Mouse (Mus musculus): ENCODE results near the gene Plvap.

The Plvap gene

DNA sequence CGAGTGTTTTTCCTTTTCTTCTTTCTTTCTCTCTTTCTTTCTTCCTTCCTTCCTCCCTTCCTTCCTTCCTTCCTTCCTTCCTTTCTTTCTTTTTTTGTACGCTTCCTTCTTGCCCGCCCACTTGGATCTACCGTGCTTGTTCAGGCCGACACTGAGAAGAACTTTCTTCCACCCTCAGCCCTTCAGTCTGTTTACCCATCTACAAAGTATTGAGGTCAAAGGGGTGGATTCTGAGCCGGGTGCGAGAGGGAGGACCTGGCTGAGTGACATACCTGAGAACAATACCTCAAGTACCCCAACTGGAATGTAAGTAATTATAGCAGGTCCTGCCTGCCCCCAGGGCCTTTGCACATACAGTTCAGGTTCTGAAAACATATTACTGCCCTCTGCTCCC lies 25.4 kb downstream of the Plvap start:
- 3% methylated on average over 7 of the region's 7 CpGs for WGBS

DNA sequence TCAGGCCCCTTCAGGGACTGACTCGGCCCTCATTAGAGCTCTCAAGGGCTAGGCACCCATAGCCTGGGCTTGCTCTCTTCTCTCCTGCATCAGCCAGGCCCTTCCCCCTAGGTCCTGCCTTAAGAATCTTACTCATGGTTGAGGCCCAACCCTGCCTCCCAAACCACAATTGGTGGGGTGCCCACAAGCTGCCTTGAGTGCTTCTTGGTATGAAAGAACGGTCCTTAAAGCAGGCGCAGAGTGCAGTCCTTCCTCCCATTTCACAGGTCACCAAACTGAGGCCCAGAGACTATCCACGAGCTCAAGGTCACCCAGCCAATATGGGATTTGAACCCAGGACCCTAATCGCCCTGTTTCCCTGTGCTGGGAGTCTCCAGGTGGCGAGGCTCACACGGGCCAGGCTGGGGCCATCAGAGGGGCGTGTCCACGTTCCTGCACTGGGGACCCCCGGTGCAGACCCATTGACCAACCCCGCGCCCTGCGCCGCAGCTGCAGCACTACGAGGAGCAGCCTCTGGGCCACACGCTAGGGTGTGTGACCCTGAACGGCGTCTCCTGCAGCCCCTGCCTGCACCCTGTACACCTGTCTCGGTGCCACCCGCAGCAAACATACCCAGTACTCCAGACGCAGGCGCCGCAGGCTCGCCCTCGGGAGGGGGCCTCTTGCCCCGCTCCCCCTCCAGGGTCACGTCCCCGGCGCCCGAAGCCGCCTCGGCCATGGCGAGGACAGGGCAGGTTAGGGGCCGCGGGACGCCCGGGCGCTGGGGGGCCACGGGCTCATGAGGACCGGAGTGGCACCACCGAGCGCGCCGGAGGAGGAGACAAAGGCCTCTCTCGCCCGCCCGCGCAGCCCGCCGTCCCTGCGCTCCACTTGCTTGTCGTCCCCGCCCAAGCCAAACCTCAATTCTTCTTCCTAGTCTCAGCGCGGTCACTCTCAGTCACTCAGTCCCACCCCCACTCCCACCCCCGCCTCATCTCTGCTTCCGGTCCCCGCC lies 26.1 kb downstream of the Plvap start, which contains the start of gene Ano8:
Gene Ano8, minus strand, starts transcription at position 822 of the 994 bp plus-strand sequence.
- 4% methylated on average over 58 of the region's 58 CpGs for WGBS

DNA sequence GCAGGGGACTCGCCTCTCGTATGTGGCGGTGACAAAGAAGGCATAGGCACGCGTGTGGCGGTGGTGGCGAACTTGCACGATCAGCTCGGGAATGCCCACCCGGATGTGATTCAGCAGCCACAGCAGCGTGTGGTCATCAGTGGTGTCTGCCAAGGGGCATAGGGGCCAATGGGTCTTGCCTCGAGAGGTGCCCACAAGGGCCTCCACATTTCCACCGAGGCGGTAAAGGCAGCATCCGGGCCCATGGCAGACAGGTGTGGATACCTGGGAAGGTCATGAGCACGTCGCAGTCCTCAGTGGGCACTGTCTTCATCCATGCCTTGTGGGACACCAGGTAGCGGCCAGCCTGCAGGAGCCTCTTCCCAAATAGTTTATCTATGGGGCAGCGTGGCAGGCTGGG lies 26.8 kb downstream of the Plvap start:
- WGBS, result 93% methylated on average over 19 of the region's 19 CpGs

DNA sequence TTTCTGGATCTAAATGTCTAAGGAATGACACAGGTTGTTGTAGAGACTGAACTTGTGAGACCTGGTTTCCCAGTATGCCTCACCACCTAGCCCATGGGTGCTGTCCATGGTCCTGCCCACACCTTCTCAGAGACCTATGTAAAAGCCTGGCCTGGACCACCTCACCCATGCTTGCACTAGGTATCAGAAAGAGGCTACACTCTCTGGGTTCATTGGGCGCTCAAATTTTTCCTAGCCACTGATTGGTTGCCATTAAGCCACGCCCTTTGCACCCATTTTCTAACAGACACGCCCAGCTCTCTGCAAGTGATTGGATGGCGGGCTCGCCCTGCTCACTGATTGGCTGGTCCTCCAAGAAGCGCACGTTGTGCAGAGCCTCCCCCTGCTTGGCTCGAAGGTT lies 27.6 kb downstream of the Plvap start:
- WGBS, result 63% methylated on average over 8 of the region's 8 CpGs

DNA sequence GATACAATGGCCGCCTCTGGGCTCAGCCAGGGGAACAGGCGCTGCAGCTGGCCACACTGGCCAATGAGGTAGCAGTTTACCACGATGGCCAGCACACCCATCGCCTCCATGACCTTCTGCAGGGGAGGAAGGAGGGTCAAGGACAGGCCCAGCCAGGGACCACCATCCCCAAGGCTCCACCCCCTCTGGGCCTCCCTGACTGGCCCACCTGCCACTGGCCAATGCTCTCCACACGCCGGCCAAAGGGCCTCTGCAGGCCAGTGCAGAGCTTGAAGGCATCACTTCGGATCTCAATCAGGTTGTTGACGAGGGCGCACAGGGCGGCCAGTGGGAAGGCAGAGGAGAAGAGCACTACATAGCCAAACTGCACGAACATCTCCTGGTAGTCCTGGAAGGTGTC lies 32.6 kb downstream of the Plvap start:
- WGBS, result 95% methylated on average over 11 of the region's 11 CpGs

DNA sequence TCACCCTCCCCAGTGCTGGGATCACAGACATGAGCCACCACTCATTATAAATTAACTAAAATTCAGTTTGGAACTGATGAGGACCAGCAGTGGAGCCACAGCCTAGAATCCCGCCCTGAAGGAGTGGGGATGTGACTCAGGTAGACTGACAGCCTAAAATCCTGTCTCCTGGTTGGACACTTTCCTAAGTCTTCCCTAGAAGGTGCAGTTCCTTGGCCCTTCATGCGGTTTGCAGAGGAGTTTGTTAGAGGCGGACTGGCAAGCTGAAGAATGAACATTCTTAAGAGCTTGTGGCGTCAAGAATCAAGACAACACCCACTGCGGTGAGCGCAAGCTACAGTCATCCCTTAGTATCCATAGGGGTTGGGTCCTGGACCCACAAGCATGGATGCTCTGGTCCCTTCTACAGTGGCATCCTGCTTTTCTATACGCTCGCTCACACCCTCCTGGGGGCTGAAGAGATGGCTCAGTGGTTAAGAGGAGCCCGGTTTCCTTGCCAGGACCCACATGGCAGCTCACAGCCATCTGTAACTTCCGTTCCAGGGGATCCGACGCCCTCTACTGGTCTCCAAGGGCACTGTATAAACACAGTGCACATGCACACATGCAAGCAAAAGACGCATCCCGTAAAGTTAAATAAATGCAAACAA lies 34.2 kb downstream of the Plvap start:
- WGBS, result 45% methylated on average over 14 of the region's 14 CpGs

DNA sequence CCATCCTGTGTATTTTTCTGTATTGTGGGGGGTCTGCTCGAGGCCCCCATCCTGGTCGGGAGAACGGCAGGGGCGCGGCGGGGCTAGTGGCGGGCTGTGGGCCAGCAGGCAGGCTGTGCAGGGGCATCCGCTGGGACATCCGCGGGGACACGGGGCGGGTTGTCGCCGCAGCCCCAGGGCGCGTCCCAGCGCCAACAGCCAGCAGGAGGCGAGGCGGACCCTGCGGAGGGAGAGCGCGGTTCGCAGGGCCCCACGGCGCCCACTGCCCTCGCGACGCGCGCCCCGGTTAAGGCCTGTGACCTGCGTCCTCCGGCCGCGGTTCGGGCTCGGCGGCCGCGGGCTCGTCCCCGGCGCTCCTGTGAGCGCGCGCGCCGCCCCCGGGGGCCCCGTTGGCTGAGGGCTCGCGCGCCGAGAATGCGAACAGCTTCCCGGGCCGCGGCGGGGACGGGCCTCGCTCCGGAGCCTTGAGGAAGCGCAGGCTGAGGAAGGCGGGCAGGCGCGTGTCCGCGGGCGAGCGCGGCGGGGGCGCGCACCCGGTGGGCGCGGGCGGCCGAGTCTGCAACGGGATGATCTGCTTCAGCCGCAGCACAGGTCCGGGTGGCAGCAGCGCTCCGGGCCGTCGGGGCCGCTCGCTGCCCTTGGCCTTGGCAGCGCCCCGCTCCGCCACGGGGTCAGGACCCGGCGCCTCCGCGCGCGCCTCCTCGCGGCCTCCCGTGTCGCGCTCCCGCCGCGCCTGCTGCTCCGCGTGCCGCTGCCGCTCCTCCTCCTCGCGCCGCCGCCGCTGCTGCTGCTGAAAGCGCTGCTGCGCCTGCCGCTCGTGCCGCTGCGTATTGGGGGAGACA lies 35.2 kb downstream of the Plvap start:
- WGBS, result under 1% methylated on average over 104 of the region's 121 CpGs

DNA sequence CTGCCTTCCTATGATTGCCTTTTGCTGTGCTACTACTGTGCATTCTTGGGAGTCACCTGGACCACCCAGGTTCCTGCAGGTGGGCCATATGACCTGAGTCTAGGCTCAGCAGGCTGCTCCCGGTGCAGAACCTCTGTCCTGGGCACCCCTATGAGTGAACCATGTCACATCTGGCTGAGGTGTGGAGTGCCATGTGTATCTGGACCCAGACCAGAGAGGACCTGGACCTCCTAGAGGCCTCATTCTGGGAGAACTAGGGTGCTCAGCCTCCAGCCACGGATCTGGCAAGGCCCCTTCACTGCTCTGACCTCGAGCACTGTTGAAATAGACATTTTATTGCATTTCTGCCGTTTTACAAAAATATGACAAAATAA lies 35.9 kb downstream of the Plvap start:
- 21% methylated on average over 4 of the region's 4 CpGs for WGBS

DNA sequence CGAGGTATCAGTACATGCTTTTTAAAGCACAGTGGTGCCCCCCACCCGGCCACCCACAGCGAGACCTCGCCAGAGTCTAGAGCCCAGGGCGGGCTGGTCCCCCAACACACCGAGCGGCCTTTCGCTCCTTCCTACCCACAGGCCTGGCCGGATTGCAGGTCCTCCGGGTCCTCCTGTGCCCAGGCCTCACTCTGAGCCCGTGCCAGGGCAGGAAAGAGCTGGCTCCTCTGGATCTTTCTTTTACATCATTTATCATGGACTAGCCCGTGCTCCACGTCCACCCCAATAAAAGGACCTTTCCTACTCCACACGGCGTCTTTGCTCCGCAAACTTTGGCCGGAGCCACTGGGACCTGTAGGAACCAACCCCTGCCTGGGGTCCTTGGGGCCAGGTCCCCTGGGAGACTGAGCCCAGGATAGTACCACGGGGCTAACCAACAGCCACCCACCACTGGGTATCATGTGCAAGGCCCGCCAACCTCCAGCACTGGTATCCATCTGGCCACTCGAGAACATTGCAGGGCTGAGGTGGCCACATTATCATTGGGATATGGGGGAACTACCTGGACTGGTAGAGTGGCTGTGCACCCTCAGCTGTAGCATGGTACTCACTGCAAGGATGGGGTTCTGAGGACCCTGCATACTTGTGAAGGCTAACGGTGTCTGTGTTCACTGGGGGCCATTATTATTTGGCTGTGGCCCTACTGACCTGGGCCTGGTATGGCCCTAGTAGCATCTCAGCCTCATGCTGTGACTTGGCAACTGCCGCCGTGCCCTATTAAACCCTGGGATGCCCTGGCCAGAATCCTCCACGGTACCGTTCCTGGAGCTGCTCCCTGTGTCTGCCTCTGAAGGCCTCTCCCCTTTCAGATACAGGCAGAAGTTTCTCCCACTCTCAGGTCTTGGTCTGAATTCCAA lies 36.5 kb downstream of the Plvap start:
- 81% methylated on average over 25 of the region's 25 CpGs for WGBS

DNA sequence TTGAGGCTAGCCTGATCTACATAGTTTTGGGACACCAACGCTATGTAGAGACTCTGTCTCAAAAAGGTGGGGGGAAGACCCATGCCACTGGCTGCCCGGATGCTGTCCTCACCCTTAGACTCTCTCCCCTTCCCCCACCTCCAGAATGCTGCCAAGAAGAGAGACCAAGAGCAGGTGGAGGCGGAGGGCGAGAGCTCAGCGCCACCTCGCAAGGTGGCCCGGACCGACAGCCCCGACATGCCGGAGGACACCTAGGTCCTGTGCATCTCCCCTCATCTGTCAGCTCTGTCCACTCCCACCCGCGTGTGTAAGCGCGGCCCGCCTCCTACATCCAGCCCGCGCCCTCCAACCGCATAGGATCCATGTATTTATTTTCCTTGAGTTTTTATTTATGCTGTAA lies 37.2 kb downstream of the Plvap start:
- 91% methylated on average over 18 of the region's 18 CpGs for WGBS

DNA sequence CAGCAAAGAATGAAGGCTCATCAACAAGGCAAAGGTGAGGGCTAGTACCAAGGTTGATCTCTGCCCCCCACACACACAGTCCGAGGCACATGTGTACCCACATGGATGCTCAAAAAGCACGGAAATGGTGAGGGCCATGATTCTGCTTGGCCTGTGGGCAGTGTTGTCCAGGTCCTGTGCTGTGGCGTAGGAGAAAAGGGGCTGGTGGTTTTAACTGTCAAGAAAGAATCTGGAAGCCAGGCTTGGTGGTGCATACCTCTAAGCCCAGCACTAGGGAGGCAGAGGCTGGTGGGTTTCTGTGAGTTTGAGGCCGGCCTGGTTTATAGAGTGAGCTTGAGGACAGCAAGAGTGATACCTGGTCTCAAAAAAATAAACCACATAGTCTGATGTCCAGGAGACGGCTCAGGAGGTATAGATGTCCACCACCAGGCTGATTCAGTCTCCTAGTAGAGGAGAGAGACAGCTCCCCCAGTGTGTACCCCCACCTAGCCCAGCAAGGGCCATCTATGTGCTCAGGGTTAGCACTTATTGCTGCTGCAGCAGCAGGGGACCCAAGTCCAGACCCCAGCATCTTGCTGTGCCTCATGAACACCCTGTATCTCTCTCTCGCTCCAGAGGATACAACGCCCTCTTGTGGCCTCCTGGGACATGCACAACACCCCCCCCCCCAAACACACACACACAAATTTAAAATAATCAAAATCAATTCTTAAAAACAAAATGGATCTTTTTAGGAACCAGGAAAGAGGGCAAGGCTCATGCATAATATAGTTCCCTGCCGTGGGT lies 38.8 kb downstream of the Plvap start:
- WGBS, result 79% methylated on average over 8 of the region's 8 CpGs

DNA sequence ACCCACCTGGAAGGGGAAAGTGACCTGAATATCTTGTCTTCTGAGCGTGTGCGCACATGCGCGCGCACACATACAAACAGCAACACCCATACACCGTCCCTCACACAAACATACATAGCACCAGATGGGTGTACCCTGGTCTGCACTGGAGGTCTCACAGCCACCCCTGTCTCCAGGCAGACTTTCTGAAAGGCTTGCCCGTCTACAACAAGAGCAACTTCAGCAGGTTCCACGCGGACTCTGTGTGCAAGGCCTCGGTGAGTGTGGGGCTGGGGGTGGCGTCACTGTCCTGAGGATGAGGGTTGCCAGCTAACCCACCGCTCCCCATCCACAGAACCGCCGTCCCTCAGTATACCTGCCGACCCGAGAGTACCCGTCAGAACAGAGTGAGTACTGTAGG lies 39.7 kb downstream of the Plvap start:
- 95% methylated on average over 17 of the region's 17 CpGs for WGBS

DNA sequence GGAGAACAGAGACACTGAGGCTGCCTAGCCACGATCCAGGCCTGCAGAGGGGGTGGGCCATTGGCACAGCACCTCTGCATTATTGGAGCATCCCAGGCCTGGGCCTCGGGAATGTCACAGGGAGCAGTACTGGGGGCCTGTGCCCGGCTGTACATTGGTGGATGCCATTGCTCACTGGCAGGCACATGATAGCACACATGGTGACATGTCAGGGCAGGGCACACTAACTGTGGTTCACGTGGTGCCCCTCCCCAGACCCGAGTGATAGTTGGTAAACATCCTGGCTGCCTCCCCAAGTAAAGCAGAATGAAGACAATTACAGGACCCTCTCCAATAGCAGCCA lies 40.7 kb downstream of the Plvap start:
- 64% methylated on average over 5 of the region's 5 CpGs for WGBS

DNA sequence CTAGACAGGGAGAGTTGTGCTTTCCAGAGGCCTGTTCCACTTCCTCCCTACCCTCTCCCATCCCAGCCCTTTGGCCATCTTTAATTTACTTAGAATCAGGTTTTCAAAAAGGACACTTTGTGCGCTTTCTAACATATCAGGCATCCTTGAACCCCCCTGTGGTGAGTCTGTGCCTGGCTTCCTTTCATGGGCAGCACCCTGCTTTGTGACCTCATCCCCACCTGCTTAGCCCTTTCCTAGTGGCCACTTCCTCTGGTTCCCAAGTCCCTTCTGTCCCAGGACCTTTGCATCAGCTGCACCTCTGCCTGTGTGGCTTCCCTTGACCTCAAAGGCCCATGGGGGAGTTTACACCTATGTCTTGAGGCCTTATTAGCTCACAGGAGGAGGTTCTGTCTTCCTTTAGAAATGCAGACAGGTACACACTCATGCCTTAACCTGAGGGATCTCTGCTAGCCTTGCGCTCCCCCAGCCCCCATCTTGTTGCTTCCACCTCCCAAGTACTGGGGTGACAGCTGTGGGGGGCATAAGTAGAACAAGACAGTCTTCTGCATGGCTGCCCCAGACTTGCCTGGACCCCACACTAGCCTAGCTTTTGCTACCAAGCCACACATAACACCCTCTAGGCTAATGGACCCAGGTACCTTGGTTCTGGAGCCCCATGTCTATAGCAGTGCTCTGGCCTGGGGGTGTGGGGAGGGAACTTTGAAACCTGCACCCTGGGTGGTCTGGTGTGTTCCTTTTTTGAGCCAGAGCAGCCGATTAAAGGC lies 41.2 kb downstream of the Plvap start:
- WGBS, result 64% methylated on average over 3 of the region's 3 CpGs

DNA sequence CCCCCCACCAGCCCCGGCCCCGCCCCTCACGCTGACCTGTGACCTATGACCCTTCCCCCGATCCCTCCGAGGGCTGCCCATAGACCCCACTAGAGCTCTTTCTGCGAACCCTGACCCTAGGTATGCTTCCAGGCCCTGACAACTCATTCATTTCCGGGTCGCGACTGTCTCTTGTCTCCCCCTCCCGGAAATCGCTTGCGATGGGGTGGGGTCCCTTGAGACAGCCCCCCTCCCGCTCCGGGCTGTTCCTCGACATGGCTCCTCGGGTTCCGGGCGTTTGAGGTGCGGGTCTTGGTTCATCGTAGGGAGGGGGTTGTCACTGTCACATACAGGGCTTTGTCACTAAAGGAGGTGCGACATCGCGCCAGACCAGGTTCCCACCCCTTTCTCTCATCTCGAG lies 42.1 kb downstream of the Plvap start:
- WGBS, result under 1% methylated on average over 24 of the region's 24 CpGs

DNA sequence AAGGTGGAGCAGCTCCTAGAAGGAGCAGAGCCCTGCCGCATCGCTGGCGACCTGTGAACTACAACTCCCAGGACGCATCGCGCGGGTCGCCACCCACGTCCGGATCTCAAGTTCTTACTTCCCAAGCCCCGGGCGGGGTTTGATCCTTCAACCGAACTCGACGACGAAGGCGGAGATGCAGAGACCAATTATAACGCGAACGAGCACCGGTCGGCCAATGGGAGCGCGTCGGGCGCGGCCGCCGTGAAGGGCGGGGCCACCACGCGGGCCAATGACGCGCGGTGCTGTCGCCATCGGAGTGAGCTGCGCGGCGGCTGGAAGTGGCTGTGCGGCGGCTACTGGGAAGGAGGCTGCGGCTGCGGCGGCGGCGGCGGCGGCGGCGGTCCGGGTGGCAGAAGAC lies 42.6 kb downstream of the Plvap start, which contains the start of gene Dda1:
Gene Dda1, plus strand, starts transcription at position 284 of the 400 bp plus-strand sequence.
- WGBS, result under 1% methylated on average over 52 of the region's 52 CpGs

DNA sequence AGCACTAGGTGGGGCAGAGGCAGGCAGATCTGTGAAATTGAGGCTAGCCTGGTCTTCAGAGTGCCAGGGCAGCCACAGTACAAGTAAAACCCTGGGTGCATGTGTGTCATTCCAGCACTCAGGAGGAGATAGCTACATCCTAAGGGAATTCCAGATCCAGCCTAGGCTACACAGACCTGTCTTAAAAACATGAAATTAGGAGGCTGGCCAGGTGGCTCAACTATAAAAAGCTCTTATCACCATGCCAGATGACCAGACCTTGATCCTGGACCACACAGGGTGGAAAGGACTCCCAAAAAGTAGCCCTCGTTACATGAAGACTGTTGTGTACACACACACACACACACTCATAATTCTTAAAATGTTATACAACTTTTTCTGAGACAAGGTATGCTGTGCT lies 43.6 kb downstream of the Plvap start:
- WGBS, result 100% methylated on average over 1 of the region's 1 CpGs

DNA sequence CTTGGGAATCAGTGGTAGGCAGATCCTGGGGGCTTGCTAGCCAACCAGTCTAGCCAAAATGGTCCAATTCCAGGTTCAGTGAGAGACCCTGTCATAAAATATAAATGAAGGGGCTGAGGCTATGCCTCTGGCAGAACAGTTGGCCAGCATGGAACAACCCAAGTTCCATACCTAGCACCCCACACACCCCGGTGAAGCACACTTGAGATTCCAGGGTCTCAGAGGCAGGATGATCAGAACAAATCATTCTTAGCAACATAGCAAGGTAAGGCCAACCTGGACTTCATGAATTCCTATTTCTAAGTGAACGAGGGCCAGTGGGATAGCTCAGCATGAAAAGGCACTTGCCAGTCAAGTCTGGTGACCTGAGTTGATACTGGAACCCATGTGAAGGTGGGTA lies 44.4 kb downstream of the Plvap start:
- WGBS, result 97% methylated on average over 2 of the region's 2 CpGs

DNA sequence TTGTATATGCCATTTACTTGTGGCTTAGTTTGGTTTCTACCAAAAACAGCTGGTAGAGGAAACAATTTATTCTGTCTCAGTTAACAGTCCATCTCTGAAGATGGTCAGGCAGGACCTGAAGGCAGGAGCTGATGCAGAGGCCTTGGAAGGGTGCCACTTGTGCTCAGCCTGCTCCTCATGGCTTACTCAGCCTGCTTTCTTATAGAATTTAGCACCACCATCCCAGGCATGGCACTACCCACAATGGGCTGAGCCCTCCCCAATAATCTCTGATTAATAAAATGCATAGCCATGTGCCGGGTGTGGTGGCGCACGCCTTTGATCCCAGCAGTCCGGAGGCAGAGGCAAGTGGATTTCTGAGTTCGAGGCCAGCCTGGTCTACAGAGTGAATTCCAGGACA lies 45.4 kb downstream of the Plvap start:
- WGBS, result 96% methylated on average over 5 of the region's 5 CpGs

DNA sequence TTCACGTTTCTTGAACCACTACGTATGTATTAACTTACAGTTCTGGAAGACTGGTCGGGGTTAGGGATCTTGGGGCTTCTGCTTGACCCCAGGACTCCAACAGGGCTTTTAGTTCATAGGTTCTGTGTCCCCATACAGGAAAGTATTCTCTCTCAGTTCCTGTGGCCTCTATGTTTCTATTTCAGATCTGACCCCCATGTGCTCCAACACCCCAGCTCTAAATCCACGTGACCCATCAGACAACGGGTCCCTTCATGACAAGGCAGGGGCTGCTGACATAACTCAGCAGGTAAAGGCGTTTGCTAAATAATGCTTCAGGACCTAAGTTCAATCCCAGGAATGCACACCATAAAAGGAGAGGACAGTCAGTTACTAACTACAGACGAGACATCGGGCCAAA lies 45.8 kb downstream of the Plvap start:
- WGBS, result 81% methylated on average over 8 of the region's 8 CpGs
